Mouse (Mus musculus) frontal cortex, postnatal 25 days (tissue): ENCODE results near the gene Nsd1.

ENCODE experiments used
- DNase-seq, 2 experiments: peaks; one replicate each; pipeline ENCODE4 v3.0.0; 2022; ENCODE audit warnings: low spot score in 2 of 2

Nsd1 gene

GRCm38 (mm10) chr13:55329683-55330566 lies 120.3 kb downstream of the Nsd1 start, which contains the start of gene Mxd3:
TSS of gene Mxd3 (minus strand) at chr13:55329823.
- peak in 1 of 2 experiments; percentile 65 for DNase-seq

- DNase-seq: no peak
These were observed 121.2 kb downstream of the Nsd1 start for GRCm38 (mm10) chr13:55330567-55331400.

GRCm38 (mm10) chr13:55332331-55332730 lies 122.7 kb downstream of the Nsd1 start:
- DNase-seq: no peak

- DNase-seq: no peak
These were observed 126.1 kb downstream of the Nsd1 start for GRCm38 (mm10) chr13:55335701-55336100.

GRCm38 (mm10) chr13:55337341-55337975 lies 127.9 kb downstream of the Nsd1 start:
- DNase-seq: no peak

- DNase-seq: no peak
These were observed 128.8 kb downstream of the Nsd1 start for GRCm38 (mm10) chr13:55338131-55339054.

- no peak for DNase-seq
These were observed 129.7 kb downstream of the Nsd1 start for GRCm38 (mm10) chr13:55339259-55339658.

- DNase-seq: no peak
These were observed 132.9 kb downstream of the Nsd1 start for GRCm38 (mm10) chr13:55342469-55342868.

- DNase-seq: no peak
These were observed 134.7 kb downstream of the Nsd1 start for GRCm38 (mm10) chr13:55344286-55344685.

GRCm38 (mm10) chr13:55346745-55347144 lies 137.2 kb downstream of the Nsd1 start:
- no peak for DNase-seq

GRCm38 (mm10) chr13:55361145-55361544 lies 151.6 kb downstream of the Nsd1 start:
- DNase-seq: no peak

- DNase-seq: no peak
These were observed 152.4 kb downstream of the Nsd1 start for GRCm38 (mm10) chr13:55361974-55362452.

GRCm38 (mm10) chr13:55362453-55363060 lies 153.0 kb downstream of the Nsd1 start, which contains the start of gene Lman2:
TSS of gene Lman2 (minus strand) at chr13:55362783.
- peak; percentile 91 to 94 for DNase-seq
